Mouse (Mus musculus) liver, embryonic 16.5 days (tissue): ENCODE data around the gene Psmc5. TPM values are rescaled to one million over a fixed set of nuclear protein-coding genes. Genes with fewer than 3 reads are reported as not detected.

ENCODE experiments used
- ATAC-seq: fragments of 200-750 bp; cut with Nextera tagmentation; 2 replicates; pipeline ENCODE4 v1.8.0; 2017; ENCODE audit warnings: low read depth, mild to moderate bottlenecking, moderate number of reproducible peaks, moderate library complexity
- H3K27ac ChIP-seq: fragments of 300-500 bp; sonication (generic); 2 replicates; pipeline ENCODE4 v1.5.1; 2014; ENCODE audit warnings: mild to moderate bottlenecking, low read length
- H3K27me3 ChIP-seq: fragments of 300-500 bp; sonication (generic); 2 replicates; pipeline ENCODE4 v1.6.1; 2014; ENCODE audit warnings: low read depth, low read length, mixed read lengths; ENCODE audit not compliant: control insufficient read depth, insufficient read depth
- H3K36me3 ChIP-seq: fragments of 300-500 bp; sonication (generic); 2 replicates; pipeline ENCODE4 v1.6.1; 2014; ENCODE audit warnings: mild to moderate bottlenecking; ENCODE audit not compliant: control insufficient read depth, insufficient read depth
- H3K4me1 ChIP-seq: fragments of 300-500 bp; sonication (generic); 2 replicates; pipeline ENCODE4 v1.6.1; 2014; ENCODE audit warnings: low read depth, low read length, mixed read lengths; ENCODE audit not compliant: control insufficient read depth
- H3K4me2 ChIP-seq: fragments of 300-500 bp; sonication (generic); 2 replicates; pipeline ENCODE4 v1.6.1; 2014; ENCODE audit warnings: low read depth, low read length, mixed read lengths
- H3K4me3 ChIP-seq: fragments of 300-500 bp; sonication (generic); 2 replicates; pipeline ENCODE4 v1.5.1; 2014; ENCODE audit warnings: low read depth, mild to moderate bottlenecking, low read length
- H3K9ac ChIP-seq: fragments of 300-500 bp; sonication (generic); 2 replicates; pipeline ENCODE4 v1.6.1; 2014; ENCODE audit warnings: low read depth, low read length
- H3K9me3 ChIP-seq: fragments of 300-500 bp; sonication (generic); replicated peaks from 2 replicates; pipeline ENCODE4 v1.6.1; 2016; ENCODE audit warnings: low read length; ENCODE audit not compliant: control insufficient read depth
- WGBS: fragments of 180-500 bp; shearing (Covaris S2); extraction: QIAGEN DNeasy Blood & Tissue Kit; methylation state at CpG from one replicate; pipeline ENCODE4 v1.1.7; 2014; ENCODE audit not compliant: insufficient replicate concordance; 5-methylcytosine and 5-hydroxymethylcytosine counted together
- polyA plus RNA-seq: library from polyadenylated mRNA; unstranded; fragments of >200 nt; fragmentation: Nextera tagmentation; extraction: Ambion mirVana; gene quantifications from 2 replicates; pipeline ENCODE4 v1.2.1, GENCODE M21; 2015

Psmc5 gene
- polyA plus RNA-seq, 1 experiment from 2014 or later = 113 TPM

- H3K27ac ChIP-seq = peak overlapping the region; percentile 86
- no peaks in the 10 kb centered on the region for H3K36me3 ChIP-seq
- peak overlapping the region; percentile 93 for H3K4me3 ChIP-seq
- peak overlapping the region; percentile 96 for H3K4me2 ChIP-seq
- peaks cover 46% of the 10 kb centered on the region for H3K4me1 ChIP-seq
- H3K9me3 ChIP-seq = no peaks in the 10 kb centered on the region
- H3K9ac ChIP-seq = peak overlapping the region; percentile 70
- H3K27me3 ChIP-seq = no peaks in the 10 kb centered on the region
- peak; percentile 1; the same call in 1 of the 2 replicates for ATAC-seq
- 6% methylated on average over 16 of the region's 16 CpGs for WGBS
These were observed 17.3 kb downstream of the Psmc5 start for GRCm38 (mm10) chr11:106273311-106273684.

- Histone ChIP-seq H3K4me1 (peaks cover 41% of the 10 kb centered on the region), H3K27me3 (no peaks in the 10 kb centered on the region), H3K36me3 (no peaks in the 10 kb centered on the region), H3K9ac (no peak overlapping the region), H3K4me2 (peak overlapping the region; percentile 96; the same call in 1 of the 2 replicates), H3K9me3 (no peaks in the 10 kb centered on the region), H3K4me3 (0 out of 2 replicates have a peak overlapping the region, but pooled peaks have one; percentile 93), H3K27ac (no peak overlapping the region)
- ATAC-seq = no peak
- WGBS = 80% methylated on average over 6 of the region's 6 CpGs
These were observed 17.9 kb downstream of the Psmc5 start for GRCm38 (mm10) chr11:106273811-106274210.

DNA sequence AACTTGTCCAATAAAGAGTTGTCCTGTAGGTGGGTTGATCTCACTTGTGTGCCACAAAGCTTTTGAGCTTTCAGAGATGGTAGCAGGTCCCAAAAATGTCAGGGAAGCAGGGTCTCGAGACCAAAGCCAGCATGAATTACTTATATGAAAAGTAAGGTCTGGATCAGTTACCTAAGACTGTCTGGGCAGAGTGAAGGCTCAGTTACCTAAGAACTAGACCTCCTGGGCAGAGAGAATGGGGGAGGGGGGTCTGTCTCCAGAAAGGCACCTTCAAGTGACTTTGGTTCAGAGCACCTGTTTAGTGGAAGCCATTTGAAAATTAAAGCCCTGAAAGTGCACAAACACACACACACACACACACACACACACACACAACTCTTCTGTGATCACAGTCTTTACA lies 18.4 kb downstream of the Psmc5 start:
- H3K36me3 ChIP-seq = no peaks in the 10 kb centered on the region
- no peak overlapping the region for H3K9ac ChIP-seq
- H3K9me3 ChIP-seq = no peaks in the 10 kb centered on the region
- H3K4me3 ChIP-seq = no peak overlapping the region
- H3K4me1 ChIP-seq = peaks cover 35% of the 10 kb centered on the region
- H3K27me3 ChIP-seq = no peaks in the 10 kb centered on the region
- no peak overlapping the region for H3K27ac ChIP-seq
- no peak overlapping the region for H3K4me2 ChIP-seq
- 64% methylated on average over 1 of the region's 1 CpGs for WGBS
- ATAC-seq = no peak

DNA sequence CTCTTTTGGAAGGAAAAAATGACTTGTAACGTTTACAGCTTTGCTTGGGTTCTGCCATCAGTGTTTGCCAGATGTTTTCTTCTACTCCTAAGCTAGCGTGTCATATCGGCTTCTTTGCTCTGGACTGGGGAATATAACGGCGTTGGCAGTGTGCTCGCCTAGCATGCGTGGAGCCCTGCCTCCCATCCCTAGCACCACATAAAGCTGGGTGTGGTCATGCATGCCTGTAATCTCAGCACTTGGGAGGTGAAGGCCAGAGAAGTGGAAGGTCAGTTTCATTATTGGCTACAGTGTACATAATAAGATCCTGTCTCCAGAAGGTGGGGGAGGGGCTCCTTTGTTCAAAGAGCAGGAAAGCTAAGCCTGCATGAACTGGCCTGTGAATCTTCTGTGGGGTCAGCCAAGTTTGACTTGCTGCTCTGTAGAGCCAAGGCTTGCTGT lies 19.0 kb downstream of the Psmc5 start:
- Histone ChIP-seq H3K27ac (no peak overlapping the region), H3K9me3 (no peaks in the 10 kb centered on the region), H3K27me3 (no peaks in the 10 kb centered on the region), H3K4me1 (peaks cover 33% of the 10 kb centered on the region), H3K36me3 (no peaks in the 10 kb centered on the region), H3K9ac (no peak overlapping the region), H3K4me3 (no peak overlapping the region), H3K4me2 (no peak overlapping the region)
- 72% methylated on average over 7 of the region's 7 CpGs for WGBS
- ATAC-seq = no peak

GRCm38 (mm10) chr11:106276454-106276853 lies 20.5 kb downstream of the Psmc5 start, which contains the start of gene Tcam1:
TSS of gene Tcam1 (plus strand) at chr11:106276672.
- H3K4me2 ChIP-seq = 0 out of 2 replicates have a peak within 1 kb of the TSS, but pooled peaks have one; percentile 29
- H3K4me3 ChIP-seq = no peak within 1 kb of the TSS
- no peak within 1 kb of the TSS for H3K27ac ChIP-seq
- no peaks in the 10 kb centered on the region for H3K9me3 ChIP-seq
- no peaks in the 10 kb centered on the region for H3K36me3 ChIP-seq
- no peak for ATAC-seq
- peaks cover 22% of the 10 kb centered on the region for H3K4me1 ChIP-seq
- WGBS = 4% methylated on average over 25 of the region's 25 CpGs
- no peaks in the 10 kb centered on the region for H3K27me3 ChIP-seq
- H3K9ac ChIP-seq = no peak within 1 kb of the TSS

DNA sequence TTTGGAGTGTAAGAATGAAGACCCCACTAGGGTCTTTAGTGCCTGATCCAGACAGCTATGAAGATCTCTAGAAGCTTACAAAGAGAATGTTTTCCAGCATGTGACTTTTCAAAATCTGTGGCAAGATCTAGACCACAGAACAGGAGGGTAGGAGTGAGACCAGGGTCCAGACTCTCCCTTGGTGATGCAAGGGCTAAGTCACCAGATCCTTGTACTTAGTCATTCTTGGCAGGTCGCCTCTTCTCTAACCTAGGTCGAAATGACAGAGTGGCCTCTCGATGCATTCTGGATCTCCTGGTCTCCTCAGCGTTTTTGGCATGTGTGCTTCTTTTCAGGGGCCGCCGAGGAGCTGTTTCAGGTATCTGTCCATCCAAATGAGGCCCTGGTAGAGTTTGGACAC lies 26.5 kb downstream of the Psmc5 start:
- ATAC-seq = no peak
- Histone ChIP-seq H3K36me3 (no peaks in the 10 kb centered on the region), H3K4me2 (no peak overlapping the region), H3K9ac (no peak overlapping the region), H3K9me3 (no peaks in the 10 kb centered on the region), H3K27me3 (no peaks in the 10 kb centered on the region), H3K4me3 (no peak overlapping the region), H3K4me1 (no peaks in the 10 kb centered on the region), H3K27ac (no peak overlapping the region)
- WGBS = 58% methylated on average over 6 of the region's 6 CpGs

DNA sequence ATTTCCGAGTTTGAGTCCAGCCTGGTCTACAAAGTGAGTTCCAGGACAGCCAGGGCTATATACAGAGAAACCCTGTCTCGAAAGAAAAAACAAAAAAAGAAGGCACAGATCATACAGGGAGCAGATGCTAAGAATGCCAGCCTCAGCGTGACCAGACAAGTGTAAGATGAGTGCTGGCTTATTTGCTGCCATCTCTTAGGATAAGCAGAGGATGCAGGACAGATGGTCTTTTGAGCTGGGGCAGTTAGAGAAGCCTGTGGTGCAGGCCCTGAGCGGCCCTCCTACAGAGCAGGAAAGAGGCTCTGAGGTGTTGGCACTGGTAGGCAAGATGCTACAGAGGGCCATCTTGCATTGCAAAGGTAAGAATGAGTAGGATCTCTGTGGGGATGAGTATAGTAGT lies 27.4 kb downstream of the Psmc5 start:
- Histone ChIP-seq H3K4me3 (no peak overlapping the region), H3K36me3 (no peaks in the 10 kb centered on the region), H3K4me1 (no peaks in the 10 kb centered on the region), H3K4me2 (no peak overlapping the region), H3K9ac (no peak overlapping the region), H3K27me3 (no peaks in the 10 kb centered on the region), H3K27ac (no peak overlapping the region), H3K9me3 (no peaks in the 10 kb centered on the region)
- ATAC-seq = no peak
- WGBS = 59% methylated on average over 4 of the region's 4 CpGs

- Histone ChIP-seq H3K4me2 (no peak overlapping the region), H3K27me3 (no peaks in the 10 kb centered on the region)
These were observed 28.2 kb downstream of the Psmc5 start for GRCm38 (mm10) chr11:106284126-106284525.

DNA sequence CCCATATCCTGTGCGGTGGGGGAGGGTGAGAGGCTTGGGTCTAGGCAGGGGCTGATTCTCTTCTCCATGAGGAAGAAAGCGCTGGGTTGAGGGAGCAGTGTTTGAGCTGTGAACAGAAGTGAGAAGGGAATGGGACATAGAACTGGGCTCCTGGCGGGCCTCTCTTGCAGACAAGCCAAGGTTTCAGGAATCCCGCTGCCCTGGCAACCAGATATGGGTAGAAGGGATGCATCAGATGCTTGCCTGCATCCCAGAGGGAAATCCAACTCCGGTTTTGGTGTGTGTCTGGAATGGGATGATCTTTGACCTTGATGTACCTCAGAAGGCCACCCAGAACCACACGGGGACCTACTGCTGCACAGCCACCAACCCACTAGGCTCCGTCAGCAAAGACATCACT lies 30.3 kb downstream of the Psmc5 start:
- Histone ChIP-seq H3K4me3 (no peak overlapping the region), H3K4me2 (no peak overlapping the region), H3K4me1 (no peaks in the 10 kb centered on the region), H3K36me3 (no peaks in the 10 kb centered on the region), H3K27me3 (no peaks in the 10 kb centered on the region), H3K27ac (no peak overlapping the region), H3K9me3 (no peaks in the 10 kb centered on the region), H3K9ac (no peak overlapping the region)
- WGBS = 73% methylated on average over 7 of the region's 7 CpGs
- ATAC-seq = no peak

More at GRCm38 (mm10) chr11:106284126-106284525, 28.2 kb downstream of the Psmc5 start:
- H3K9me3 ChIP-seq = no peaks in the 10 kb centered on the region
- H3K36me3 ChIP-seq = no peaks in the 10 kb centered on the region
- WGBS = 60% methylated on average over 8 of the region's 8 CpGs
- no peak for ATAC-seq
- no peak overlapping the region for H3K9ac ChIP-seq
- H3K4me3 ChIP-seq = no peak overlapping the region
- H3K4me1 ChIP-seq = no peaks in the 10 kb centered on the region
- H3K27ac ChIP-seq = no peak overlapping the region
